Mouse (Mus musculus) ovary, postnatal 36 days (tissue): ENCODE results near the gene Ankrd54.

Experiments
- DNase-seq: peaks from one replicate; pipeline ENCODE4 v3.0.0; 2022; ENCODE audit warnings: low spot score, mixed read lengths

Gene Ankrd54

DNA sequence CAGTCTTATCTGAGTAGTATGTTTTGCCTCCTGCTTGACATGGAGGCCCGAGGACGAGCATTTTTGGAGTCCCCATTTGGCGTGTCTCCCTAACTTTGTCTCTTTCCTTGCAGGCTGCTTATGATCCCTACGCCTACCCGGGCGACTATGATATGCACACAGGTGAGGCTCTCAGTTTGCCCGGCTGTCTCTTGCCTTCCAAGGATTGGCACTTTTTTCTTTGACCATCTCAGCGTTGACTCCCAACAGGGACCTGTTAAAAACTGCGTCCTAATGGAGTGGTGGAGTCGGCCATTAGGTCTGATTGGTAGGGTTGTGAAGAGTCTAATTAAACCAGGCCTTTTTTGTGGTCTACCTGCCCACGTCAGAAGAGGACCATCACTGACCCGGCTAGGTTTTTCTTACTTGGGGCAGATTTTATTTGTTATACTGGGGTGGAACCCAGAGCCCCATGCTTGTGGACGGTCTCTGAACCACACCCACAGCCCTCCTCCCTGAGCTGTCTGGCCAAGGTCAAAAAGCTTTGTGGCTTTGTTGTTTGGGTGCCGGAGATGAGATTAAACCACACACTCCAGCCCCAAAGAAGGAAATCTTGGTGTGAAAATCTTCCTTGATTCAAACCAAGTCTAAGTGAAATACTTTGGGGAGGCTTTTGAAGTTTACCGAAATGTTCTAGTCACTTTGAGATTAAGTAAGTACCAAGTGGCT, 13.1 kb upstream of the Ankrd54 start:
- DNase-seq: no peak

DNA sequence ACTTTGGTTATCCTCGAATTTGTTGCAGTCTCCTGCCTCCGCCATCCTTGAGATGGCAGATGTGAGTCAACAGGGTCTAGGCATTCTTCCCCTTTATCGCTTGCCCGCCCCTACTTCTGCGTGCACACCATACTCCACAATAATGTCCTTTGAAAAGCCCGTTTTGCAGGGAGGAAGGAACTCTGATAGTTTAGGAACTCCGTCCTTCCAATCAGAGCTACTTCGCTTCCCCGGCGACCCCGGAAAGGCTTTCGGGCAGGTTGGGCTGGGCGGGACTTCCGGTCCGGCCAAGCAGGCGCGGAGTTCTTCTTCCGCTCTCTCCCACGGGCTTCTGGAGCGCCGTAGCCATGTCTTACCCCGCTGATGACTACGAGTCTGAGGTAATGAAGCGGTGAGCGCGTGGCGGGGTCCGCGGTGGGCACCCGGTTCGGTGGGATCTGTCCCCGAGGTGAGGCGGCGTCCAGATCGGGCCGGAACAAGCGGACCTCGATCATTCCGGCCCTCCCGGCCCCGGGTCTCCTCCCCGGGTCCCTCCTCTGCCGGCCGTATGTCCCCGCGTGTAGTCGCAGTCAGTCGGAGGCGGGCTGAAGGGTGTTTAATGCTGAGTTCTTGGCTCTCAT, 12.3 kb upstream of the Ankrd54 start, which contains the start of gene Eif3l:
Gene Eif3l (plus strand): TSS at position 267 of the 620 bp plus-strand sequence.
- DNase-seq: peak; percentile 88

DNA sequence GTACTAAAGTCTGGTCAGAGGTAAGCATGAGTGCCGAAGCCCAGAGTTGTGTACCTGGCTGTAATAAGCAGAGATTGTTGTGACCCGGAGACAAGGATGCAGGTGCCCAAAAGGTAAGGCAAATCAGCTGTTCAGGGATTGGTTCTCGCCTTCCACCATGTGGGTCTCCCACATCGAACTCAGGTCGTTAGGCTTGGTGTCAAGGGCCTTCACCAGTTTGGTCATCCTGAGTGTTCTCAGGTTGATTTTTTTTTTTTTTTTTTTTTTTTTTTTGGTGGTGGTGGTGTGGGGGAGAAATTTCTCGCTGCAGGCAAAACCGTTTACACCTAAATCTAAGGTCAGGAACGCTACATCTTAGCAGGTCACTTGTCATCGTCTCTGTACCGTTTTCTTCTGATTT, 11.8 kb upstream of the Ankrd54 start:
- no peak for DNase-seq

DNA sequence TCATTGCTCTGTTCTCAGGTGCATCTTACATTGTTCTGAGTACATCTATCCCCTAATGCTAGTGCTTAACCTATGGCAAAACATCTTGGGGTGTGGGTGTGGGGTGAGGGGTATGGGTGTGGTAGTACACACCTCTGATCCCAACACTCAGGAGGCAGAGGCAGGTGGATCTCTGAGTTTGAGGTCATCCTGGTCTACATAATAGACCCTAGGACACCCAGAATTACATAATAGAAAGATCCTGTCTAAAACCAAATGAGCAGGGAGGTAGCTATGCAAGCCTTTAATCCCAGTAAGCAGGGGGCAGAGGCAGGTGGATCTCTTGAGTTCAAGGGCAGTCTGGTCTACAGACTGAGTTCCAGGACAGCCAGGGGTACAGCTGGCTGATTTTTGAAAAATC, 11.1 kb upstream of the Ankrd54 start:
- DNase-seq: no peak

DNA sequence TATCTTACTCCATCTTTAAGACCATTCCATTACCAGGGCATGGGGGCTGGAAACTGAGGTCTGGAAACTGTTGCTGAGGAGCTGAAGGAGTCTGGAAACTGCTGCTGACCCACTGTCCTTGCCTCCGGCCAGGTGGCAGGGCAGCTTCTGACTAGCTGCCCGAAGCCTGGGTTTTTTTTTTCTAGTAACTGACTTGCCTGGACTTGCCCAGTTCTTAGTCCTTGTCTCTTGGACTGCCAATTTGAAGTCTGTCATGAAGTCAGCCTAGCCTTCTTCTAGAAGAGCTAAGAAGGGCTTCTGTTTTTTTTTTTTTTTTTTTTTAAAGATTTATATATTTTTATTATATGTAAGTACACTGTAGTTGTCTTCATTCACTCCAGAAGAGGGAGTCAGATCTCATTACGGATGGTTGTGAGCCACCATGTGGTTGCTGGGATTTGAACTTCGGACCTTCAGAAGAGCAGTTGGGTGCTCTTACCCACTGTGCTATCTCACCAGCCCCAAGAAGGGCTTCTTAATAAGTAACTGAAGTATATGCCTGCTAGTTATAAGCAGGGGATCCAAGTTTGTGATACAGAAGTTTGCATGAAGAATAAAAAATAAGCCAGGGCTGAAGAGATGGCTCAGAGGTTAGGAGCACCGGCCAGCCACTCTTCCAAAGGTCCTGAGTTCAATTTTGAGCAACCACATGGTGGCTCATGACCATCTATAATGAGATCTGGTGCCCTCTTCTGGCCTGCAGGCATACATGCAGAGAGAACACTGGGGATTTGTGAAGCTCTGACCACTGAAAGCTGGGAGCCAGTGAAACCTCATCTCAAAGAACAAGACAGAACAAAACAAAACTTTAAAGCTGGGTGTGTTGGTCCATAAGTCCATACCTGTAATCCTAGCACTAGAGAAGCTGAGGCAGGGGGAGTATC, 8.7 kb upstream of the Ankrd54 start:
- DNase-seq: no peak

DNA sequence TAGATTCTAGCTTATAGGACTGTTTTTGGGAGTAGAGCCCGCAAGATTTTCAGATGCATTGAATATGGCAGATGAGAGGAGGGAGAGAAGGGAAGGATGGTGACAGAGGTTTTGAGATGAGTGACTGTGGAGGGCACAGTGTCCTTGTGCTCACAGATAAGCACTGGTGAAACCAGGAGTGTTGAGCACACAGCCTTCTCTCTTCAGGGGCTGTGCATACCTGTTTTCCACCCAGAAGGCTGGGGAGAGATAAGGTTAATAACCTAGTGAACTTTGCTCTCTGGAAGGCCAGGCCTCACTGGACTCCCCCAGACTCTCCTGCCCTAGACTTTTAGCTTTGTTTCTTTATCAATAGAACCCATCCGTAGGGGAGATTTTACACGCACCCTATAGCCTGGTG, 5.7 kb upstream of the Ankrd54 start:
- no peak for DNase-seq

DNA sequence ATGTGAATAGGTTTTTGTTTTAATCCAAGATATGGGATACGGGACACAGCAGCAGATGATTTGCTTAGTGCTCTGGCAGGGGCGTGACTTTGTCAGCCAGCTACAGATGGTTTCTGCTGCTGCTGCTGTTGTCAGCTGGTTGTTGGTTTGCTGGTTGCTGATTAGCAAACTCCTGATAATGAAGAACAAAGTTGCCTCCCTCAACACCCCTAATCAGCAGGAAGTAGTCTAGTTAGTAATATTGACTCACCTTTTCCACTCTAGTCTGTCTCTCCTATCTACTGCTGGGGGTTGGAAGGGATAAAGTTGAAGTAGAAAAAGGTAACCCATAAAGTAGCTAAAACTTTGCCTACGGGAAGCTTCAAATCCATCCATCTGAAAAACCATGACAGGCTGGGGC, 4.9 kb upstream of the Ankrd54 start:
- no peak for DNase-seq

DNA sequence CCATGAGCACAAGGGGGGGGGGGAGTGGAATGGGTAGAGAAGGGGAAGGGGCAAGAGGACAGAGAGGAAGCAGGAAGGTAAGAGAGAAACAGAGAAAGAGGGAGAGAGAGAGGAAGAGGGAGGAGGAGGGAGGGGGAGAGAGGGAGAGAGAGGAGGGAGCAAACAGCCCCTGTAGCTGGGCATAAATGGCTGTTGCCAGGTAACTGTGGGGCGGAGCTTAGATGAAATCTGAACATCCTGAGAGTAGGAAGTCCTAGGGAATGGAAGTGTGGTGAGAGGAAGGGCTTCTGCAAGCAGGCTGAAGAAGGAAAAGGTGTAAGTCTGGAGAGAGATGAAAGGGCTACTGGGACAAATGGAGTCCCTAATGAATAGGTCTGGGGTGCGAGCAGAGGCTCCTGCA, 3.6 kb upstream of the Ankrd54 start:
- no peak for DNase-seq

DNA sequence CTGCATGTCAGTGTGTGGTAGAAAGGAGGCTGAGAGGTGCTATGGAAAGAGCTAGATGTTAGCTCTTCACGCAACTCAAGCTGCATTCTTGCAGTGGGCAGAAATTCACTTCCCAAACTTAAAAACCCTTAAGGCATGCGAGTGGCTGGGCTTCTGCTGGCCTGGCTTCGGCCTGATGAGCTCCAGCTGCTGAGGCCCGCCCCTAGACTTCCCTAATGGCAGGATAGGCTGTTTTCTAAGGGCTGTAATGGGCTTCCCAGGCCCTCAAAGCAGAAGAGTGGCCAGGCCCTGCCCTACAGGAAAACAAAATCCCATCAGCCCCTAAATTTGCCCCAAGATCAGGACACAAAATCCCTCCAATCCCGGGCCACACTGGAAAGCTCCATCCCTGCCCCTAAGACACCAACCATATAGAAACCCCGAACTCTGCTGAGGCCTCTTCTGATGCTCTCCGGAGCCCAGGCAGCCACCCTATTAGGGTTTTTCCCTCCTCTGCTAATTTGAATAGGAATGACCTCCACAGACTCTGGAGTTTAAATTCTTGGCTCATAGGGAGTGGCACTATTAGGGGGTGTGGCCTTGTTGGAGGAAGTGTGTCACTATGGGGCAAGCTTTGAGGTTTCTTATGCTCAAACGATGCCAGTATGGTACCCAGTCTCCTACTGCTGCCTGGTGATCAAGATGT, 2.5 kb upstream of the Ankrd54 start:
- no peak for DNase-seq

DNA sequence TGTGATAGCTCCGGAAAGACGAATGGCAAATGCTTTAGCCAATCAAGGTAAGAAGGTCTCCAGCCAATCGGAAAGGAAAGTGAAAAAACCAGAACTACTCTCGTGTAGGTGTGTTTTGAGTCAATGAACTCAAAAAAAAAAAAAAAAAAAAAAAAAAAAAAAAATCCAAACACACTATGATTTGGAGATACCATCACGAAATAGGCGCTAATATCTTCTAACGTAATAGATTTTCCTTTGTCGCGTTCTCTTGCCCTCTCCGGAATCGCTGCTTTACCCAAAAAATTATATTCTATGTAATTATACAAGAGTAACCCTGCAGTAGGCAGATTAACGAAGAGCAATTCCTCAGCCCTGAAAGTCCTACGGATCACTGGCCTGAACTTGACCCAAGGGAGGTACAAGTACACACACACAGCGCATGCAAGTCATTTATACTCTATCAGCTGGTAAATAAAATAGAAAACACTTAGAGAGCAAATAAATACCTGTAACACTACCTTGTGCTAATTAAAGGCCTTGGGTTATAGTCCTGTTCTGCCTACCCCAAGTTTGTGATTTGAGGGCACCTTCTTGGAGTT, 557 bp upstream of the Ankrd54 start:
- DNase-seq: no peak

DNA sequence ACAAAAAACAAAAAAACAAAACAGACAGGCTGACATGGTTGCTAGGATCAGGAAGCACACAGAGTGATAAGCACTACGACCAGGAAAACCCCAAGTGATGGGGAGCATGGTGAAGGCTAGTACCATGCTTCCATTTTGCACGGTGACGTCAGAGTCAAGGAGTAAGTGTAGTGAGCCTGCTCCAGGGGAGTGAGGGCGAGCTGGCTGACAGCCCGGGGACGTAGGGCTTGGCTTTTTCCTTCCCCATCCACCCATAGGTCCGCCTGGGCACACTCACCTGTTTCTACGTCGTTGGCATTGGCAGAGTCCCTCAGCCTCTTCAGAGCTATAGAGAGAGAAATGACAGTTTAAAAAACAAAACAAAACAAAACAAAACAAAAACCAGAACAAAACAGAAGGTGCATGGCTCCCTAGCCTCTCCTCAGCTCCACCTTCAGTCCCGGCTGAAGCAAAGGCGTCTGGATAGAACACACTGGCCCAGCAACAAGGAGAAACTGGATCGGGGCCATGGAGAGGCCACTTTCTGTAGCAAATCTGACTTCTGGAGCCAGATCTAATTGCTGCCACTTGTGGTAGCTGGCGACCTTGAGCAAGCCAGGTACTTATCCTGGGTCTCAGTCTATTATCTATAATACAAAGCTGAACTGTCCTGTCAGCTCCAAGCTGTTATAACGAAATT, 1.7 kb downstream of the Ankrd54 start:
- no peak for DNase-seq

DNA sequence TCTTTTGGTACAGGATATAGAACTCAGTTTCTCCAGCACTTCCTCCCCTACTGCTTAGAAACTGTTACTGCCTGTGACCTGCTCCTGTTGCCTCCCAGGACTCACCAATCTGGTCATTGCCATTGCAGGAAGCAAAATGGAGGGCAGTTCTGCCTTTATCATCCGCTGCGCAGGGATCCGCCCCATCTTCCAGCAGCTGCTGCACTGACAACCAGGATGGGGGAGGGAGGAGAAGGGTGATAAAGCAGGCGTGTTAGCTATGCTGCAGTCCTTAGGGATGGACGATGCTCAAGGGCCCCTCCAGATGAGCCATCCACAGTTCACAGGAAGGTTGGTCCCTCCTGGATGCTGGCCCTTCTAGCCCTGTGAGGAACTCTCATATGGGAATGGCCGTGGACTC, 4.8 kb downstream of the Ankrd54 start:
- no peak for DNase-seq

DNA sequence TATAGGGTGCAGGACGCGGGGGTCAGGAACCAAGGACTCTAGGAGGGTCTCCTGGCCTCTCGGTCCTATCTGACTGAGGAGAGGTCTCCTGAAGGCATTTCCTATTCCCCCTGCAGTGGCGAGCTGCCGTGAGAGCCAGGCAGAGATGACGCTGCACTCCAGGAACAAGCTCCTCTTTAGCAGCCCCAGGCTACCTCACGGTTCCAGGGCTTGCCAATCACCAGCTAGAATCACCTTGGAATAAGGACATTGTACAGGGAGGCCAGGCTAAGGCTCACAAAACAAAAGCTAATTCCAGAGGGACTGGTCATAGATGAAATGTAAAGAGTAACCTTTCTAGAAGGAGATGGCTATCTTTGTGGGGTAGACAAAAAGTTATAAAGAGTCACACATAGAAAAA, 6.1 kb downstream of the Ankrd54 start:
- no peak for DNase-seq

DNA sequence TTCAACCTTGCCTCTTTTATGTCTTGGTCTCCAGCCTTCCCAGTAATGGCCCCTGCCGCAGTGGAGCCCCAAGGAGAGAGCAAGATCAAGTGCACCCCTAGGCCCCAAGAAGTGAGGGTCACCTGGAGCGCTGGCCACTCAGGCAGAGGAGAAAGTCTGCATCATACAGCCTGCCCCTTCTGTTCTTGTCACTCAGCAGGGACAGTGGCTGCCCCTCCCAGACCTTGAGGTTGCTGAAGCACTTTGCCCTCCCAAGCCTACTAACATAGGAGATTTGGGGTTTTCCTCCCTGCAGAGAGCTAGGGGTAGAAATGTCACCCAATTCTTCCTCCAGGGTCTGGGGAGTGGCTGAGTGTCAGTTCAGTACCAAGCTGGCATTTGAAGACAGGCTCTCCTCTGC, 10.3 kb downstream of the Ankrd54 start:
- no peak for DNase-seq

DNA sequence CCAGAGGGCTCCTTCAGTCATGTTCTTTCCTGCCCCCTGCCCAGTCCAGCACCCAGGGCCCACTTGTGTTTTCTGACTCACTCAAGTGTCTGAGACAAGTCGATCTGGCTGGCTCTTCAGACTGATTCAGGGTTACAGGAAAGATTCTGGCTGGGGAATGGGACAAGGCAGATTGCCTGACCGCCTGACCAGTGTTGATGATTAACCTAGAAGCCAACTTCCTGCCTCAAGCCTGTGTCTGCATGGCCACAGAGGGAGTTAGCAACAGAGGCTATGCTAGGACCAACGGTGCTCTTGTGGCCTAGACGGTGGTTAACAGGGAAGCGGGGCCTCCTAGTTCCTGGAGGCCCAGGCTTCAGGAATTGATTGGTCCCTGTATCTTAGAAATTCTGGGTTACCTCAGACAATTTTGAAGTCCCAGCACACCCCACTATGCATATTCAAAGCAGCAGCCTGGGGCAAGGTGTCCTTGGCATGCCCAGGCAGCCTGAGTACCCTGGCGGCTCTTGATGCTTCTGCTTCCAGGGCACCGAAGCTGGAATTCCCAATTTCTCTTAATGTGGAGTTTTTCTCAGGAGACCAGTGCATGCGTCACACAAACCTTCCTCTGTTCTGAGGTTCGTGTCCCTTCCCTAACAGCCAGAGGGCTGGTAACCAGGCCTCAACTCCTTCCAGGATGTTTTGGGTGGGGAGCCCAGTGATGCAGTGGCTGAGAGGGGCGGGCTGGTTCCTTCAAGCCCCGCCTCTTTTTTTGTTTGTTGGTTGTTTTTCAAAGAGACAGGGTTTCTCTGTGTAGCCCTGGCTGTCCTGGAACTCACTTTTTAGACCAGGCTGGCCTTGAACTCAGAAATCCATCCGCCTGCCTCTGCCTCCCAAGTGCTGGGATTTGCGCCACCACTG, 11.0 kb downstream of the Ankrd54 start:
- DNase-seq: no peak

DNA sequence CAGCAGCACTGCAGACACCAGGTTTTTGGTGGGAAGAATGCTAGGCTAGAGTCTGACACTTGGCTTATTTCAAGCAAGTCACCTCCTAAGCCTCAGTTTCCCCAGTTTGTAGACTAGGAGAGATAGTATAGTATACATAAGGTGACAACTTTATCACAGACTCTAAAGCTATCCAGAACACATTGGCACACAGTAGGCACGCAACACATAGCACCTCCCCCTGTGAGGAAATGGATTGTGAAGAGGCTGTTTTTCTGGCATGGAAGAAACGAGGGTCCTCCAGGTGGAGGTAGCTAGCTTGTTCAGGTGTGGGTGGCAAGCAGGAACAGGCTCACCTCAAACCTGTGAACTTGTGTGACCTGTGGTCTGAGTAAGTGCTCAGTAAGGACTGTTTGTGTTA, 11.7 kb downstream of the Ankrd54 start:
- DNase-seq: no peak

DNA sequence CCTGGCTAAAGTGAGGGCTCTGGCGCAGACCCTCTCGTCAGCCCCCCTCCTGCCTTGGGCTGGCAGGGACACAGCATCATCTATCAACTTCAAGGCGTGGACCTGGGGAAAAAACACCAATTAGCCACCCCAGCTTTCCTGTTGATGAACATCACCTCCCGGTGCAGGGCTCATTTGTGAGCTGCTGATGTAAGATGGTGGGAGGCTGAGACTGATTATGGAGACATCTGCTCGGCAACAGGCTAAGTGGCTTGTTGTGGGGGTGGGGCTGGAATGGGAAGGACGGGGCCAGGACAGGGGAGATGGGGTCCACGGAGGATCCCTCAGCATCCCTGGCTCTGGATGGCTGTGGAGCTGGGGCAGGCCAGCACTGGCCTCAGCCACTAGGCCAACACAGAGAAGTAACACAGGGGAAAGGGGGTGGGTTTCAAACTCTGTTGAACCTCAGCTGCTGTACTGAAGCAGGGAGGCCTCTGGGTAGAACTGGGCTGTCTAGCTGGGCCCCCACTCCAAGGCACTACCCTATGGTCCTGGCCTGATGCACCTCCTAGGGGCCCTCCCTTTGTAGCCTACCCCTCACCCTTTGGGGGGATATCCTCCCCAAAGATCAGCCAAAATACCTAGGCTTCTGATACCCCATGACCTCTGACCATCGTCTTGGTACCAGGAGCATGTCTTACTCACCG, 12.4 kb downstream of the Ankrd54 start:
- no peak for DNase-seq

DNA sequence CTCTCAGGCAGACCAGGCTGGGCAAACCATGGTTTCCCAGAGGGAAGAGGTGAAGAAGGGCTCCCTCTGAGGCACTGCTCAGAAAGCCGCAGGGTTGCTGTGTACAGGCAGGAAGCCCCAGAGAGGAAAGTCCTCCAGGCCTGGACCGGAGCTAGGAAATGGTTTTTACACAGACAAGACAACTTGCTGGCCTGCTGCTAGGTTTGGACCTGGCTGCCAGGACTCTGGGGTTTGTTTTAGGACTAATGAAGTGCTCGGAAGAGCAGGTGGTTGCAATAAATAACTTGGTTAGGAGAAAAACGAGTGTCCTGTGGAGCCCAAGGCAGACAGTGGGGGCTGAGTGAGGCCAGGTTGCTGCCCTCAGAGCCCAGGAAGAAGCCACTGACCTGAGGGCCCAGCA, 14.5 kb downstream of the Ankrd54 start:
- no peak for DNase-seq

DNA sequence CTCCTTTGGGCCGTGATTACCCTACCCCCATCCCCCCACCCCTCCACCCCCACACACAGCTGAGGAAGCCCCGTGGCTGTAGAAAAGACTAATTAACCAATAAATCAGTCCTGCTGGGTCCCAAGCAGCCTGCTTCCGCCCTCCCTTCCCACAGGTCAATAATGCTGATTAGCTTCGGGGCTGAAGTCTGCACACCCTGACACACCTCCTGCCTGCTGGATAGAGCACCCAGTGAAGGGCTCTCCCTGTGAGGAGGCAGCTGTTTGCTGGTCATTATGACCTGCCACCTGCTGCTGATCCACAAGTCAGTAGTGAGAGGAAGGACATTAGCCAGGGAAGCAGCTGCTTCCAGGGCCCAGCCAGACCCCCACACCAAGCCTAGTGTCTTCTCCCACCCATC, 17.9 kb downstream of the Ankrd54 start:
- no peak for DNase-seq
